Mouse (Mus musculus) MEL (cell line): ENCODE data around the gene Spata21. TPM values are rescaled to one million over a fixed set of nuclear protein-coding genes. Genes with fewer than 3 reads are reported as not detected.

Experiments
- DNase-seq: peaks from one replicate; pipeline ENCODE4 v3.0.0; 2011; ENCODE audit warnings: low read depth, low spot score
- H3K27ac ChIP-seq: 2 replicates; pipeline ENCODE4 v1.5.1; 2012; ENCODE audit warnings: low read depth, mild to moderate bottlenecking, control low read depth, low read length, moderate library complexity; ENCODE audit not compliant: control insufficient read depth
- H3K27me3 ChIP-seq, 2 experiments: fragments of 150-350 bp in 1 of 2; sonication (generic) in 1 of 2; 2 replicates each; pipeline ENCODE4 v1.6.1; 2012; ENCODE audit warnings: low read length in 2 of 2, mild to moderate bottlenecking in 2 of 2, improper control_type of control experiment in 1 of 2, moderate library complexity in 1 of 2; ENCODE audit not compliant: insufficient read depth in 2 of 2, control insufficient read depth in 1 of 2
- H3K36me3 ChIP-seq, 2 experiments: 2 replicates each; pipeline ENCODE4 v1.6.1; 2012 to 2014; ENCODE audit warnings: low read length in 2 of 2, improper control_type of control experiment in 1 of 2, inconsistent platforms in 1 of 2, mild to moderate bottlenecking in 1 of 2; ENCODE audit not compliant: insufficient read depth in 2 of 2, control insufficient read depth in 1 of 2
- H3K4me1 ChIP-seq, 2 experiments: fragments of 150-350 bp in 1 of 2; sonication (generic) in 1 of 2; 2 replicates each; pipeline ENCODE4 v1.6.1; 2012; ENCODE audit warnings: low read length in 2 of 2, improper control_type of control experiment in 1 of 2, mild to moderate bottlenecking in 1 of 2; ENCODE audit not compliant: insufficient read depth in 2 of 2, control insufficient read depth in 1 of 2
- H3K4me3 ChIP-seq, 2 experiments: fragments of 150-350 bp in 1 of 2; sonication (generic) in 1 of 2; 2 replicates each; pipeline ENCODE4 v1.5.1; 2012; ENCODE audit warnings: low read depth in 2 of 2, low read length in 2 of 2, mild to moderate bottlenecking in 2 of 2, moderate library complexity in 2 of 2, control low read depth in 1 of 2, improper control_type of control experiment in 1 of 2; ENCODE audit not compliant: control insufficient read depth in 1 of 2, insufficient read depth in 1 of 2
- H3K79me2 ChIP-seq: 2 replicates; pipeline ENCODE4 v1.6.1; 2012; ENCODE audit warnings: mild to moderate bottlenecking, low read length, moderate library complexity; ENCODE audit not compliant: control insufficient read depth, poor library complexity, insufficient read depth
- H3K9ac ChIP-seq: 2 replicates; pipeline ENCODE4 v1.6.1; 2012; ENCODE audit warnings: low read depth, mild to moderate bottlenecking, control low read depth, low read length, moderate library complexity; ENCODE audit not compliant: control insufficient read depth, poor library complexity, severe bottlenecking
- H3K9me3 ChIP-seq: fragments of 150-350 bp; sonication (generic); replicated peaks from 2 replicates; pipeline ENCODE4 v1.6.1; 2012; ENCODE audit warnings: mild to moderate bottlenecking, low read length, improper control_type of control experiment, moderate library complexity; ENCODE audit not compliant: insufficient read depth
- BHLHE40 ChIP-seq: IDR thresholded peaks from 2 replicates; pipeline ENCODE4 v1.6.1; 2012; ENCODE audit warnings: low read depth, mild to moderate bottlenecking, inconsistent platforms, low read length, improper control_type of control experiment, borderline replicate concordance
- CHD1 ChIP-seq: IDR thresholded peaks from 2 replicates; pipeline ENCODE4 v1.6.1; 2012; ENCODE audit warnings: low read depth, mild to moderate bottlenecking, inconsistent platforms, low read length, improper control_type of control experiment
- CHD2 ChIP-seq: IDR thresholded peaks from 2 replicates; pipeline ENCODE4 v1.6.1; 2011; ENCODE audit warnings: low read length, improper control_type of control experiment
- ELF1 ChIP-seq: IDR thresholded peaks from 2 replicates; pipeline ENCODE4 v1.6.1; 2014; ENCODE audit warnings: low read depth, mild to moderate bottlenecking, inconsistent platforms, low read length, improper control_type of control experiment, moderate library complexity
- ETS1 ChIP-seq: IDR thresholded peaks from 2 replicates; pipeline ENCODE4 v1.6.1; 2012; ENCODE audit warnings: low read depth, mild to moderate bottlenecking, inconsistent platforms, low read length, improper control_type of control experiment, moderate library complexity
- GABPA ChIP-seq: IDR thresholded peaks from 2 replicates; pipeline ENCODE4 v1.6.1; 2012; ENCODE audit warnings: low read depth, mild to moderate bottlenecking, inconsistent platforms, low read length, improper control_type of control experiment, moderate library complexity
- GATA1 ChIP-seq: IDR thresholded peaks from 2 replicates; pipeline ENCODE4 v1.6.1; 2011; ENCODE audit warnings: low read depth, low read length, improper control_type of control experiment
- HCFC1 ChIP-seq: IDR thresholded peaks from 2 replicates; pipeline ENCODE4 v1.6.1; 2012; ENCODE audit warnings: low read depth, mild to moderate bottlenecking, inconsistent platforms, low read length, improper control_type of control experiment, moderate library complexity
- KAT2A ChIP-seq: conservative IDR thresholded peaks from 2 replicates; pipeline ENCODE4 v1.6.1; 2012; ENCODE audit warnings: low read depth, low read length, improper control_type of control experiment, inconsistent platforms
- MAFK ChIP-seq: IDR thresholded peaks from 2 replicates; pipeline ENCODE4 v1.6.1; 2011; ENCODE audit warnings: low read depth, mild to moderate bottlenecking, low read length, improper control_type of control experiment, borderline replicate concordance
- MAX ChIP-seq: IDR thresholded peaks from 2 replicates; pipeline ENCODE4 v1.6.1; 2011; ENCODE audit warnings: low read length, improper control_type of control experiment
- MAZ ChIP-seq: IDR thresholded peaks from 2 replicates; pipeline ENCODE4 v1.6.1; 2012; ENCODE audit warnings: low read depth, mild to moderate bottlenecking, inconsistent platforms, low read length, improper control_type of control experiment
- MEF2A ChIP-seq: IDR thresholded peaks from 2 replicates; pipeline ENCODE4 v1.6.1; 2014; ENCODE audit warnings: low read depth, mild to moderate bottlenecking, inconsistent platforms, low read length, improper control_type of control experiment; ENCODE audit not compliant: poor library complexity, insufficient replicate concordance, severe bottlenecking; ENCODE audit errors: extremely low read depth
- MYB ChIP-seq: IDR thresholded peaks from 2 replicates; pipeline ENCODE4 v1.6.1; 2011; ENCODE audit warnings: mild to moderate bottlenecking, low read depth, low read length, improper control_type of control experiment
- MYC ChIP-seq: IDR thresholded peaks from 2 replicates; pipeline ENCODE4 v1.6.1; 2011; ENCODE audit warnings: low read depth, mild to moderate bottlenecking, low read length, improper control_type of control experiment, moderate library complexity
- NELFE ChIP-seq: IDR thresholded peaks from 2 replicates; pipeline ENCODE4 v1.6.1; 2011; ENCODE audit warnings: low read depth, low read length, improper control_type of control experiment
- POLR2AphosphoS5 ChIP-seq: IDR thresholded peaks from 2 replicates; pipeline ENCODE4 v1.6.1; 2012; ENCODE audit warnings: low read depth, borderline replicate concordance, mild to moderate bottlenecking, inconsistent platforms, low read length, moderate library complexity, mixed read lengths
- RAD21 ChIP-seq: IDR thresholded peaks from 2 replicates; pipeline ENCODE4 v1.6.1; 2011; ENCODE audit warnings: mild to moderate bottlenecking, low read depth, low read length, improper control_type of control experiment
- RCOR1 ChIP-seq: IDR thresholded peaks from 2 replicates; pipeline ENCODE4 v1.6.1; 2012; ENCODE audit warnings: low read depth, mild to moderate bottlenecking, inconsistent platforms, low read length, improper control_type of control experiment
- SIN3A ChIP-seq: IDR thresholded peaks from 2 replicates; pipeline ENCODE4 v1.6.1; 2012; ENCODE audit warnings: low read length, improper control_type of control experiment, inconsistent platforms
- SMC3 ChIP-seq: IDR thresholded peaks from 2 replicates; pipeline ENCODE4 v1.6.1; 2011; ENCODE audit warnings: low read depth, low read length, improper control_type of control experiment
- TBP ChIP-seq: IDR thresholded peaks from 2 replicates; pipeline ENCODE4 v1.8.0; 2011; ENCODE audit warnings: low read depth, low read length, improper control_type of control experiment
- TCF12 ChIP-seq: IDR thresholded peaks from 2 replicates; pipeline ENCODE4 v1.6.1; 2014; ENCODE audit warnings: low read depth, mild to moderate bottlenecking, inconsistent platforms, low read length, improper control_type of control experiment, moderate library complexity
- UBTF ChIP-seq: IDR thresholded peaks from 2 replicates; pipeline ENCODE4 v1.6.1; 2012; ENCODE audit warnings: low read depth, mild to moderate bottlenecking, inconsistent platforms, low read length, improper control_type of control experiment, moderate library complexity, borderline replicate concordance; ENCODE audit not compliant: insufficient read depth
- USF2 ChIP-seq, 2 experiments: IDR thresholded peaks; 2 replicates each; pipeline ENCODE4 v1.6.1; 2011 to 2012; ENCODE audit warnings: improper control_type of control experiment in 2 of 2, low read length in 2 of 2, borderline replicate concordance in 1 of 2, inconsistent platforms in 1 of 2, low read depth in 1 of 2, mild to moderate bottlenecking in 1 of 2; ENCODE audit not compliant: insufficient read depth in 1 of 2
- ZC3H11A ChIP-seq: IDR thresholded peaks from 2 replicates; pipeline ENCODE4 v1.6.1; 2012; ENCODE audit warnings: low read depth, mild to moderate bottlenecking, inconsistent platforms, low read length, improper control_type of control experiment
- ZKSCAN1 ChIP-seq: IDR thresholded peaks from 2 replicates; pipeline ENCODE4 v1.6.1; 2012; ENCODE audit warnings: low read depth, mild to moderate bottlenecking, inconsistent platforms, low read length, improper control_type of control experiment, moderate library complexity
- ZMIZ1 ChIP-seq: IDR thresholded peaks from 2 replicates; pipeline ENCODE4 v1.6.1; 2012; ENCODE audit warnings: low read depth, mild to moderate bottlenecking, inconsistent platforms, low read length, improper control_type of control experiment, moderate library complexity
- polyA plus RNA-seq, 2 experiments: library from polyadenylated mRNA; stranded (reverse) in 1 of 2; unstranded in 1 of 2; fragments of >175 nt in 1 of 2; fragments of >200 nt in 1 of 2; gene quantifications; 2 replicates each; pipeline versions ENCODE4 v1.2.1 to v1.2.4; 2012; ENCODE audit warnings: low replicate concordance in 2 of 2, low read depth in 1 of 2; ENCODE audit not compliant: insufficient read length in 2 of 2, insufficient read depth in 1 of 2, missing spikeins in 1 of 2
- total RNA-seq: library from RNA; depleted of rRNA; stranded (reverse); fragments of 300-350 nt; gene quantifications from 2 replicates; pipeline ENCODE4 v1.2.3, GENCODE M21; 2012

The Spata21 gene
- total and polyA plus RNA-seq, 3 experiments: not detected

DNA sequence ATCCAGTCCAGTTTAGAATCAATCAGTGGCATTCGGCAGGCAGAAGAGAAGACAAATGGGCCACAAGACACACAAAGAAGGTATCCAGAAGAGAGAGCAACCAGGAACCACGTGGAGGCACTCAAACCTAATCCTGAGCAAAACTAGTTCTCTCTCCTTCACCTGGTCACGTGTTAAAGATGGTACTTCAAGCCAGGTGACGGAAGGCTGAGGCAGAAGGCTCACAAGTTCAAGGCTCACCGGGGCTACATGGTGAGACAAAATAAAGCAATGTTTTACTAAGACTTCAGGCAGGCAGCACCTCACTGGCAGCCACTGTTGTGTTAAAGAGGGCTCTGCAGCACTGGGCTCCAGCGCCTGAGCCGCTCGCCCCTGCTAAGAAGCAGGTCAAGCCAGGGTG lies 44.1 kb downstream of the Spata21 start:
- Histone ChIP-seq H3K9ac (no peak overlapping the region), H3K36me3 (peaks cover 1 to 2% of the 10 kb centered on the region in 2 experiments)

DNA sequence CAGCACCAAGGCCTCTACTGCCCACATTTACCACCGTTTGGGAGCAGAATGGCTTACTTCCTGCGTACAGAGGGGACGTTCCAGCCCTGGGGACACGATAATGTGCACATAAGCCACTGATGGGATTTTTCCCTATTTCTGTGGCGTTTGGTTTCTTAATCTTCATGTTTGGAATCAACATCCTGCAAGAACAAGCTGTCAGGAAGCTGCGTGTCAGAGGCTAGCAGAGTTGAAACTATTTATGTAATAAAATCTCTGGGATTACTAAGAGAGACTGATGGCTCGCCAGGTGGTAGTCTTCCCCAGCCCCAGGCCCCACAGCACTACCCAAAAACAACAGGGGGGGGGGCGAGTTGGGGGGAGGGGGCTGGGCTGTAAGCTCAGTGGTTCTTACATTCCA lies 45.1 kb downstream of the Spata21 start:
- H3K27ac ChIP-seq: no peak overlapping the region

More for the DNA sequence above, 44.1 kb downstream of the Spata21 start:
- H3K4me1 ChIP-seq: peaks cover 0 to 2% of the 10 kb centered on the region in 2 experiments; a peak in 2 of 4 replicates
- no peaks in the 10 kb centered on the region for H3K9me3 ChIP-seq
- no peak overlapping the region for H3K4me3 ChIP-seq
- H3K79me2 ChIP-seq: peaks cover 77% of the 10 kb centered on the region
- no peaks in the 10 kb centered on the region for H3K27me3 ChIP-seq
- no peak for DNase-seq
- H3K27ac ChIP-seq: no peak overlapping the region
- TF ChIP-seq KAT2A (no peak), MAX (no peak), POLR2AphosphoS5 (no peak), NELFE (no peak), UBTF (no peak), BHLHE40 (no peak), TBP (no peak), MAZ (no peak), ZC3H11A (no peak), RAD21 (no peak), ELF1 (no peak), MEF2A (no peak), ZKSCAN1 (no peak)
- TF ChIP-seq, all 39 proteins: peak for 0

More for the DNA sequence above, 45.1 kb downstream of the Spata21 start:
- peaks cover 0 to 8% of the 10 kb centered on the region in 2 experiments; a peak in 2 of 4 replicates for H3K4me1 ChIP-seq
- peaks cover 81% of the 10 kb centered on the region for H3K79me2 ChIP-seq
- TF ChIP-seq UBTF (no peak), MYC (no peak), USF2 (IDR thresholded peaks at IDR 0.05; ENCODE audit: borderline replicate concordance in 1 of 2, insufficient read depth in 1 of 2, low read depth in 1 of 2, low read length in 2 of 2) (no peak), SMC3 (no peak), CHD2 (no peak), MAFK (no peak), TCF12 (no peak), GABPA (no peak), MAX (no peak), MAZ (no peak), MYB (no peak), GATA1 (no peak), HCFC1 (no peak), MEF2A (no peak), SIN3A (no peak), CHD1 (no peak), ETS1 (no peak), RCOR1 (no peak), ZC3H11A (no peak), ZMIZ1 (no peak)
- no peaks in the 10 kb centered on the region for H3K27me3 ChIP-seq
- no peaks in the 10 kb centered on the region for H3K9me3 ChIP-seq
- no peak overlapping the region for H3K4me3 ChIP-seq
- H3K36me3 ChIP-seq: peaks cover under 1 to 8% of the 10 kb centered on the region in 2 experiments
- DNase-seq: no peak
- H3K9ac ChIP-seq: no peak overlapping the region
